Mouse (Mus musculus) stomach, embryonic 16.5 days (tissue): ENCODE data around the gene Tceal7. TPM values are rescaled to one million over a fixed set of nuclear protein-coding genes. Genes with fewer than 3 reads are reported as not detected.
"Not testable (repeated sequence)": the region's sequence is repeated elsewhere in the genome, so short reads cannot be mapped to it uniquely, and the experiment has no call there.

Experiments
- ATAC-seq: fragments of 200-750 bp; cut with Nextera tagmentation; 2 replicates; pipeline ENCODE4 v1.8.0; 2017; ENCODE audit warnings: moderate number of reproducible peaks, moderate TSS enrichment; ENCODE audit not compliant: insufficient read depth, low FRiP score
- H3K27ac ChIP-seq: fragments of 300-500 bp; sonication (generic); 2 replicates; pipeline ENCODE4 v1.5.1; 2014; ENCODE audit warnings: low read length
- H3K27me3 ChIP-seq: fragments of 300-500 bp; sonication (generic); 2 replicates; pipeline ENCODE4 v1.6.1; 2014; ENCODE audit warnings: low read length, control low read depth, mixed read lengths; ENCODE audit not compliant: control insufficient read depth, insufficient read depth
- H3K36me3 ChIP-seq: fragments of 300-500 bp; sonication (generic); 2 replicates; pipeline ENCODE4 v1.6.1; 2014; ENCODE audit warnings: low read length; ENCODE audit not compliant: control insufficient read depth, insufficient read depth
- H3K4me1 ChIP-seq: fragments of 300-500 bp; sonication (generic); 2 replicates; pipeline ENCODE4 v1.6.1; 2014; ENCODE audit warnings: low read length, control low read depth, mixed read lengths; ENCODE audit not compliant: control insufficient read depth, insufficient read depth
- H3K4me2 ChIP-seq: fragments of 300-500 bp; sonication (generic); 2 replicates; pipeline ENCODE4 v1.6.1; 2014; ENCODE audit warnings: low read depth, low read length, mixed read lengths
- H3K4me3 ChIP-seq: fragments of 300-500 bp; sonication (generic); replicated peaks from 2 replicates; pipeline ENCODE4 v1.5.1; 2014; ENCODE audit warnings: mild to moderate bottlenecking, low read length
- H3K9ac ChIP-seq: fragments of 300-500 bp; sonication (generic); 2 replicates; pipeline ENCODE4 v1.6.1; 2014; ENCODE audit warnings: low read length
- H3K9me3 ChIP-seq: fragments of 300-500 bp; sonication (generic); replicated peaks from 2 replicates; pipeline ENCODE4 v1.6.1; 2016; ENCODE audit warnings: low read length, control low read depth; ENCODE audit not compliant: control insufficient read depth
- WGBS: fragments of 180-500 bp; shearing (Covaris S2); extraction: QIAGEN DNeasy Blood & Tissue Kit; methylation state at CpG from one replicate; pipeline ENCODE4 v1.1.7; 2014; 5-methylcytosine and 5-hydroxymethylcytosine counted together
- polyA plus RNA-seq: library from polyadenylated mRNA; unstranded; fragments of >200 nt; fragmentation: Nextera tagmentation; extraction: Ambion mirVana; gene quantifications from 2 replicates; pipeline ENCODE4 v1.2.1, GENCODE M21; 2015

The Tceal7 gene
- polyA plus RNA-seq, 1 experiment from 2014 or later = 94.6 TPM

DNA sequence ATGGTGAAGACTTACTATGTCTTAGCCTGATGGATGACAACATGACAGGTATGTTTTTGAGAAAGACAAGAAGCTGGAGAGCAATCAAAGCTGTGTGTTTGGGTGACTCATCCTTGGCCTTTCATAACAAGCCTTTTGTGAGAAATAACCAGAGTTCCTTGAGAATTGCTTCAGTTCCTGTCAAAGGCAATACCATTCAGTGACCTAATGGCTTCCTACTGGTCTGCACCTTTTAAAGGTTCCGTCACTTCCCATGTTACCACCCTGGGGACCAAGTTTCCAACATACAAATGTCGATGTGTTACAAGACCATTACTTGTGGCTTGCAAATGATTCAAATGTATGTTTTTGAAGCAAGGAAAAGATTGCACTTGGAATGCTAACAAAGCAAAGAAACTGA lies 28.6 kb downstream of the Tceal7 start:
- Histone ChIP-seq H3K27ac (no peak overlapping the region), H3K4me2 (no peak overlapping the region), H3K9me3 (no peaks in the 10 kb centered on the region), H3K27me3 (no peaks in the 10 kb centered on the region), H3K4me1 (0 out of 2 replicates have a peak, but pooled peaks cover 4% of the 10 kb centered on the region), H3K9ac (no peak overlapping the region), H3K4me3 (no peak overlapping the region), H3K36me3 (no peaks in the 10 kb centered on the region)
- 76% methylated on average over 2 of the region's 2 CpGs for WGBS
- no peak for ATAC-seq

DNA sequence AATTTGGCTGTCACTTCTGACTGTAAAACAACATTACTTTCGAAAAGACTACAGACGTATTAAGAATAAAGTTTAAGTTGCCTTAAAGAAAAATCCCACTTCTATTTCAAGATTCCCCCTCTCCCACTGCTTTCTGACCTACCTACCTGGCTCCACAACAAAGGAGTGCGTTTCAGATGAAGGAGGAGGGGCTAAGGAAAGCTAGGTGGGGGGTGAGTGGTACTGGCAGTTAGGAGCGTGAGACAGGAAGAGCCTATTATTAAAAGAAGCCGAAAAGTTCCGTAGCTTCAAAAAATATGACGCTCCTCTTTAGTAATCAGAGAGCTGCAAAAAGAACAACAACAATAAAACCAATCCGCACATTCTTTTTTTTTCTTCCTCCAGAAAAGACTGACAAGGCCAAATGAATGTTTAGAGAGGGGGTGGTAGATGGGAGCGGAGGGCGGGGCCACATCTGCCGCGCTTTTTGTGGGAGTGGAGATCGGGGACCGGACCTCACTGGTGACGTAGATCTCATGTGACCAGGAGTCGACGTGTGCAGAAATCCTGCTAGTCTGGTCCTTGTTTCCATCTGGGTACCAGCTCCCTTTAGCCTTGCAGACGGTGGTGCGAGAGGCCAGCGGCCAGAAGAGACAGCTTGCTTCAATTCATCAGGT lies 30.1 kb downstream of the Tceal7 start, which contains the start of gene Tceal9:
Gene Tceal9, plus strand, starts transcription at position 506 of the 656 bp plus-strand sequence.
- peak within 1 kb of the TSS; percentile 80 for H3K9ac ChIP-seq
- H3K4me1 ChIP-seq = 0 out of 2 replicates have a peak, but pooled peaks cover 4% of the 10 kb centered on the region
- H3K36me3 ChIP-seq = no peaks in the 10 kb centered on the region
- H3K27ac ChIP-seq = peak within 1 kb of the TSS; percentile 84
- H3K27me3 ChIP-seq = no peaks in the 10 kb centered on the region
- 24% methylated on average over 20 of the region's 20 CpGs for WGBS
- peak; percentile 95 for ATAC-seq
- peak within 1 kb of the TSS; percentile 47 for H3K4me2 ChIP-seq
- peak within 1 kb of the TSS; percentile 64 for H3K4me3 ChIP-seq
- H3K9me3 ChIP-seq = no peaks in the 10 kb centered on the region

DNA sequence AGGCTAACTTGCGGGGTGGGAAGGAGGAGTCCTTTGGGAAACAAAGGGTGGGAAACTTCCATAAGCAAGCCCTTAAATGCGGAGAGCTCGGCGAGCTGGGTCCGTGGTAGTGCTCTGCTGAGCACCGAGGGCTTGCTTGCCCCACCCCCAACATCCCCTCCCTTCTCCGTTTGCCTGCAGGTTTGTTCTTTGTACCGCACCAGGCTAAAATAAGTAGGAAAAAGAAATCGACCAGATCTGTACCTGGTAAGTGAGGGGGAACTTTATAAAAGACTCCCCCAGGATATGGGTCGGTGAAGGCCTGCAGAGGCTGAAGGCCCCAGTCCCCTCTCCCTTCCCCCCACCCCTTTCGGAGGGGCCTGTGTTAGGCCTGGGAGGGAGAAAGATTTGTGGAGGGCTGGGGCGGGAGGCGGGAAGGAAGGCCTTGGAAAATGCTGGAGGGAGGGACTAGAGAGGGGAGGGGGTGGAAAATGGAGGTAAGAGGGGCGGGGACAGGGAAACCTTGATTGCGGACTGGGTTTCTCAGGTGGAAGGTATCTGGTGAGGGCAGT lies 31.0 kb downstream of the Tceal7 start:
- Histone ChIP-seq H3K27ac (peak overlapping the region; percentile 84), H3K9ac (peak overlapping the region; percentile 80), H3K36me3 (no peaks in the 10 kb centered on the region), H3K9me3 (no peaks in the 10 kb centered on the region), H3K4me1 (0 out of 2 replicates have a peak, but pooled peaks cover 4% of the 10 kb centered on the region), H3K4me3 (peak overlapping the region; percentile 64), H3K27me3 (no peaks in the 10 kb centered on the region), H3K4me2 (peak overlapping the region; percentile 47)
- 13% methylated on average over 15 of the region's 15 CpGs for WGBS
- ATAC-seq = peak; percentile 76

DNA sequence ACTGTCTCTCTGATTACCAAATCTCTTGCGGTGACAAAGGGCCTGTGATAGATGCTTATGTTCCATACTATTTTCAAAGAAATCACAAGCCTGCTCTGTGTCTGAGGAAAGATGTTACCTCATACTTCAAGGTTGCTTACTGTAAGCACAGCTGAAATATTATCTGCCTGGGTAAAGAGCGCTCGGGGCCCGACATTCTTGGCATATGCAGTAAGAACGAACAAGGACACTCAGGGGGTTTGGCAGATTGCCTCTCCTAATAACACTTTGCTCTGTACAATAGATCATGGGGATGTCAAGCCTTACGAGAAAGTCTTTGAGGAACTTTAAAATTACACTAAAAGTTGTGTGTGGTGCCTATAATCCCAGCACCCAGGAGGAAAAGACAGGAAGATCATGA lies 34.2 kb downstream of the Tceal7 start:
- H3K9me3 ChIP-seq = no peaks in the 10 kb centered on the region
- ATAC-seq = no peak
- no peaks in the 10 kb centered on the region for H3K36me3 ChIP-seq
- H3K27me3 ChIP-seq = no peaks in the 10 kb centered on the region
- H3K4me2 ChIP-seq = no peak overlapping the region
- no peak overlapping the region for H3K27ac ChIP-seq
- no peak overlapping the region for H3K9ac ChIP-seq
- 41% methylated on average over 6 of the region's 6 CpGs for WGBS
- H3K4me3 ChIP-seq = no peak overlapping the region
- H3K4me1 ChIP-seq = 0 out of 2 replicates have a peak, but pooled peaks cover 4% of the 10 kb centered on the region

DNA sequence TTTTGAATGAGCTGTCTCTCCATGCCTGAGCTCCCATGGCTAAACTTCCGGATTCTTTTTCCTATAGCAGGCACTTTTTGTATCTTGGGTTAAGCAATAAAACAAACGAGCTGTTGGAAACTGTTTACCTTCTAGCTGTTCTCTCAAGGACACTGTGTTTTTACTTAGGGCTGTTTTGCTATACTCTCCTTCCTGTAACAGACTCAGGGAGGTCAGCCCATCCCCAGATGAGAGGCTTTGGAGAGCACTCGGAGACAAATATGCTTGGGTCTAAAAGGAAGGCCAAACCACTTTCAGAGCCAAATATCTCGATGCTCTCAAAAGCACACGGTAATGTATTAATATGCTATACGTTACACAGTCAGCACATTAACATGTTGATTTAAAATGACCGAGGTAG lies 35.1 kb downstream of the Tceal7 start:
- Histone ChIP-seq H3K4me2 (no peak overlapping the region), H3K27me3 (no peaks in the 10 kb centered on the region), H3K9ac (no peak overlapping the region), H3K27ac (no peak overlapping the region), H3K9me3 (no peaks in the 10 kb centered on the region), H3K4me1 (0 out of 2 replicates have a peak, but pooled peaks cover 4% of the 10 kb centered on the region), H3K4me3 (no peak overlapping the region), H3K36me3 (no peaks in the 10 kb centered on the region)
- ATAC-seq = no peak
- 55% methylated on average over 7 of the region's 7 CpGs for WGBS

DNA sequence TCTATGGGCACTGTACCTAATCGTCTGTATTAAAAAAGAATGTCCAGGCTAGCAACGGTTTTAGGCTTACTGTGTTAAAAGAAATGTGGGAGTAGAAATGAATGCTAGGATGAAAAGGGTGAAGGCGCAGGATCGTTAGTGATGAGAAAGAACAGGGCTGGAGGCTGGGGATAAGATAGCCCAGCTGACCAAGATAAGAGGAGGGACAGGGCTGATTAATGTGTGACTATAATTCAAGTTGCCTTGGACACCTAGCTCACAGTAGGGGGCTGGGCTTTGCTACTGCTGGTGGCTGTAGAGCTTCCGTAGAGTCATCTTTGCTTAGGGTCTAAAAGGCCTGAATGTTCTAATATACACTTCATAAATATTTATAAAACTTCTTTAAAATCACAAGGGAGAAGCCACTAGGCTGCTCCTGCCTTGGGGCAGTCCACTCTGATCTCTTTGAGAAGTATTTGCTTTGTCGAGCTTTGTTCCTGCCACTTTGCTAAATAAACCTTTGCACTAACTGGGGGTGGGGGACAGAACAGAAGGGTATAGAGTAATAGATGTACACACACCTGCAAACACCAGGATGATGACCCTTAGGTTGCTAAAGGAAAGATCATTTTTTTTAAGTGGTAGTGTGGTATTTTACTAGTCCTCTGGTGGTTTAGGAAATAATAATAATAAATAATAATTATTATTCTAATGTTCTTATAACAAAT lies 37.6 kb downstream of the Tceal7 start:
- no peak overlapping the region for H3K27ac ChIP-seq
- no peaks in the 10 kb centered on the region for H3K27me3 ChIP-seq
- H3K36me3 ChIP-seq = no peaks in the 10 kb centered on the region
- 0 out of 2 replicates have a peak, but pooled peaks cover 3% of the 10 kb centered on the region for H3K4me1 ChIP-seq
- H3K4me3 ChIP-seq = no peak overlapping the region
- 32% methylated on average over 6 of the region's 6 CpGs for WGBS
- ATAC-seq = no peak
- no peak overlapping the region for H3K4me2 ChIP-seq
- no peaks in the 10 kb centered on the region for H3K9me3 ChIP-seq
- H3K9ac ChIP-seq = no peak overlapping the region

DNA sequence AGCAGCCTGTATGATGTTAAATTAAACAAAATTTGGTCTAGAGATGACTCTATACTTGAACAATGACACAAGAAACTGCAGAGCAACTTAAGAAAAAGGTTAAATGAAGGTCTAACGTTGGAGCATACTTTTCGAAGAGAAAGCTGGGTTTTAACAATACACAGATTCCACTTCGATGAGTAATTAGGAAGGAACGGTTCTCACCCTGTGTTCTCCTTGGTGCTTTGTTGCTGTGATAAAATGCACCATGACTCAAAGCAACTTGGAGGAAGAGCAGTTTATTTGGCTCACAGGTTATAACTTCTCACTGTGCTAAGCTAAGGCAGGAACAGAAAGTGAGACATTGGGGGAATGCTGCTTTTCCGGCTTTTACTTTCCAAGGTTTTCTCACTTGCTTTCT lies 53.1 kb downstream of the Tceal7 start:
- Histone ChIP-seq H3K27me3 (no peaks in the 10 kb centered on the region), H3K9me3 (no peaks in the 10 kb centered on the region), H3K4me3 (no peak overlapping the region), H3K27ac (no peak overlapping the region), H3K4me2 (no peak overlapping the region), H3K4me1 (no peaks in the 10 kb centered on the region), H3K36me3 (no peaks in the 10 kb centered on the region), H3K9ac (no peak overlapping the region)
- WGBS = 58% methylated on average over 5 of the region's 5 CpGs
- no peak for ATAC-seq

DNA sequence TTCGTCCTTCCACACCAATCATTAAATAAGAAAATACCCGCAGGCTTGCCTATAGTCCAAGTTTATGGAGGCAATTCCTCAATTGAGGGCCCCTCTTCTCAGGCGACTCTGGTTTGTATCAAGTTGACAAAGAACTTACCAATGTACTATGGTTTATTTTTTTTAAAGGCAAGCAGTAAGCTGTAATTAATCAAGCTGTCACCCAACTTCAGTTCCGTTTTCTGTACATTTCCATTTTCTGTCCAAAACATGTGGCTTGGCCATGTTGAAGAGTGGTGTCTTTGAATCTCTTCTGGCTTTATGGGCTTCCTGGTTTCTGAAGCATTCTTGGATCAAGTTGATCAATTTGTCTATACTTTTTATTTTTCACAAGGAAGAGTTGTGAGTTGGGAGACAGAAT lies 53.6 kb downstream of the Tceal7 start:
- no peak overlapping the region for H3K27ac ChIP-seq
- H3K4me3 ChIP-seq = no peak overlapping the region

DNA sequence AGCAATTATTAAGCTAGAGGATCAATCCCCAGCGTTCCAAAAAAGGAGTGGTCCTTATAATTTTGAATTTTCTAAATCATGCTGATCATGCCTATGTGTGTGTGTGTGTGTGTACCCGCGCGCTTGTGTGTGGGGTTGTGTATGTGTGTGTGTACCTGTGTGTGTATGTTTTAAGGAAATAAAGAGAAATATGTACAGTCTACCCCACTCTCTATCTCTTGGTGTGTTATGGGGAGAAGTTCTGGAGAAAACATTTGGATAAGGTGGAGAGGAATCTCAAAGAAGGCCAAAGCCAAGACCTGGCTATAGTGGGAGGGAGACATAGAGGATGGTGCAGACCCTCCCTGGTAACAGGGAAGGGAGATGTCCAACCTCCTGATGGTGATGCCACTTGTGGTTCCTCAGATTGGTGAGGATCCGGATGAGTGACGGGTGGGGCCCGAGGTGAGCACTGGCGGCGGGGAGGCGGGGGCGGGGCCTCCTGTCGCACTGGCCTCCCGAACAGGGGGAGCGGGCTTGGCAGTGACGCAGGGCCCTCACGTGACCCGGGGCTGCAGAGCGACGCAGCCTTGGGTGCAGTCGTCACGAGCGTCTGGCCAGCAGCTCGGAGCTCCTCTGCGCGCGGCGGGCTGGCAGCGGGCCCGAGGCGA lies 55.3 kb downstream of the Tceal7 start, which contains the start of gene Bex3:
Gene Bex3, plus strand, starts transcription at position 511 of the 650 bp plus-strand sequence.
- peak; percentile 96 for ATAC-seq
- not testable (repeated sequence) for H3K9me3 ChIP-seq, H3K36me3 ChIP-seq, H3K4me1 ChIP-seq, H3K27me3 ChIP-seq, H3K27ac ChIP-seq
- Histone ChIP-seq H3K4me3 (peak within 1 kb of the TSS; percentile 47), H3K4me2 (peak within 1 kb of the TSS; percentile 40), H3K9ac (peak within 1 kb of the TSS; percentile 58; the same call in 1 of the 2 replicates)
- WGBS = 64% methylated on average over 4 of the region's 30 CpGs

More for the DNA sequence above, 53.6 kb downstream of the Tceal7 start:
- Histone ChIP-seq H3K27me3 (no peaks in the 10 kb centered on the region), H3K36me3 (no peaks in the 10 kb centered on the region), H3K9ac (no peak overlapping the region), H3K4me1 (no peaks in the 10 kb centered on the region), H3K9me3 (no peaks in the 10 kb centered on the region), H3K4me2 (no peak overlapping the region)
- no peak for ATAC-seq
- 38% methylated on average over 4 of the region's 4 CpGs for WGBS
